Mouse (Mus musculus) CD4-positive, CD25-positive, alpha-beta regulatory T cell, adult 2 months (primary cell): ENCODE results near the gene Fmo1.
"Not testable (repeated sequence)": the region's sequence is repeated elsewhere in the genome, so short reads cannot be mapped to it uniquely, and the experiment has no call there.

Experiments
- DNase-seq: peaks from one replicate; pipeline ENCODE4 v3.0.0-alpha.2; 2012; ENCODE audit warnings: low read depth, low spot score

Fmo1 gene

GRCm38 (mm10) chr1:162792306-162793044 lies 73.9 kb downstream of the Fmo1 start:
- no peak for DNase-seq

DNA sequence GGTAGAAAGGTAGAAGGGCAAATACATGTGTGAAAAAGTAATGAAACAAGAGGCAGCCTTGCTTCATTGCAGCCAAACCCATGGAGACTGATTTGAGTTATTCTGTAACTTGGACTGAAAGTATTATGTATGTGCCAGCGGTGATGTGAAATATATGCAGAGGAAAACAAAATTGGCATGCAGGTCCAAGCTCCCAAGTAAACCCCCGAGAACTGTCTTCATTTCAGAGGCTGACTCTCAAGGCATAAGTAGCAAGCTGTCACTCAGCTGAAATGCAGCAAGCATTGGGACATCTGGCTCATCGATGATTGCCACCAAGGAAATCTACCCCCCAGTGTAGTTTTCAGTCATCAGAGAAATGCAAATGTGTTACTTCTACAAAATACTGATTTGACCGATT lies 81.2 kb downstream of the Fmo1 start:
- DNase-seq: no peak

- DNase-seq: no peak
Observed at GRCm38 (mm10) chr1:162783669-162784248, 82.7 kb downstream of the Fmo1 start.

GRCm38 (mm10) chr1:162781035-162781434 lies 85.4 kb downstream of the Fmo1 start:
- DNase-seq: not testable (repeated sequence)
